ENCODE assay signal across 11 mouse cellular contexts in genomic region chr4:73042672-73043071, GRCm38 (mm10).
DNase-seq lines count a peak whose midpoint lies in the region; ATAC-seq and TF ChIP-seq lines count a peak whose summit lies in the region.
"Had no signal": no experiment of that assay in that cellular context is flagged by ENCODE, and none has a peak within 500 bp of the region (broad histone marks: within the 10 kb centered on the region; RNA-seq: fewer than 3 reads in every experiment).

No protein-coding gene starts in this region.

- no peaks in the 10 kb centered on the region for H3K4me1 ChIP-seq in forebrain, embryonic 16.5 days (replicated peaks; ENCODE audit: control insufficient read depth, insufficient read depth, low read length)
- no peaks in the 10 kb centered on the region for H3K4me1 ChIP-seq in forebrain, embryonic 10.5 days
- 0 out of 2 replicates have a peak, but pooled peaks cover 2% of the 10 kb centered on the region for H3K4me1 ChIP-seq in liver, postnatal 0 days (ENCODE audit: insufficient read depth)
- H3K4me1 ChIP-seq in kidney, embryonic 16.5 days (ENCODE audit: insufficient read depth, low read length), result peaks cover 5% of the 10 kb centered on the region; the same call in 1 of the 2 replicates
- H3K4me1 ChIP-seq: embryonic facial prominence, embryonic 13.5 days had no signal

- 0 out of 2 replicates have a peak, but pooled peaks have one; percentile 55 for ATAC-seq in forebrain, embryonic 16.5 days
- no peak for ATAC-seq in liver, postnatal 0 days
- no peak for ATAC-seq in CD4-positive, CD25-positive, alpha-beta regulatory T cell, adult 4 months
- no peak for ATAC-seq in kidney, embryonic 16.5 days (ENCODE audit: low FRiP score, low TSS enrichment)

- no peaks in the 10 kb centered on the region for H3K36me3 ChIP-seq in forebrain, embryonic 16.5 days (ENCODE audit: control insufficient read depth, insufficient read depth)
- no peaks in the 10 kb centered on the region for H3K36me3 ChIP-seq in forebrain, embryonic 10.5 days (replicated peaks)
- H3K36me3 ChIP-seq in liver, postnatal 0 days (replicated peaks; ENCODE audit: insufficient read depth, low read length), result no peaks in the 10 kb centered on the region
- H3K36me3 ChIP-seq in kidney, embryonic 16.5 days (ENCODE audit: insufficient read depth, low read length), result no peaks in the 10 kb centered on the region
- H3K36me3 ChIP-seq: embryonic facial prominence, embryonic 13.5 days; G1E had no signal

- no peak overlapping the region for H3K4me3 ChIP-seq in forebrain, embryonic 16.5 days (replicated peaks; ENCODE audit: low read length)
- H3K4me3 ChIP-seq in forebrain, embryonic 10.5 days, result no peak overlapping the region
- no peak overlapping the region for H3K4me3 ChIP-seq in liver, postnatal 0 days (ENCODE audit: low read depth, low read length)
- no peak overlapping the region for H3K4me3 ChIP-seq in kidney, embryonic 16.5 days (ENCODE audit: low read length)
- H3K4me3 ChIP-seq: embryonic facial prominence, embryonic 13.5 days had no signal

- H3K9me3 ChIP-seq in forebrain, embryonic 16.5 days (ENCODE audit: control insufficient read depth, low read length), result no peaks in the 10 kb centered on the region
- no peaks in the 10 kb centered on the region for H3K9me3 ChIP-seq in forebrain, embryonic 10.5 days
- no peaks in the 10 kb centered on the region for H3K9me3 ChIP-seq in liver, postnatal 0 days (ENCODE audit: low read length)
- H3K9me3 ChIP-seq in kidney, embryonic 16.5 days (ENCODE audit: low read length), result no peaks in the 10 kb centered on the region
- H3K9me3 ChIP-seq: embryonic facial prominence, embryonic 13.5 days; G1E had no signal

- no peaks in the 10 kb centered on the region; the same call in 1 of the 2 replicates for H3K27me3 ChIP-seq in forebrain, embryonic 16.5 days (replicated peaks; ENCODE audit: control insufficient read depth, insufficient read depth, low read length)
- H3K27me3 ChIP-seq in forebrain, embryonic 10.5 days (ENCODE audit: poor library complexity, severe bottlenecking), result no peaks in the 10 kb centered on the region
- no peaks in the 10 kb centered on the region for H3K27me3 ChIP-seq in liver, postnatal 0 days (ENCODE audit: insufficient read depth, low read length)
- no peaks in the 10 kb centered on the region for H3K27me3 ChIP-seq in kidney, embryonic 16.5 days (ENCODE audit: insufficient read depth, low read length)

- TF ChIP-seq CTCF in liver, postnatal 0 days (IDR thresholded peaks at IDR 0.05; ENCODE audit: low read depth), result peak; percentile 62

- 11% methylated on average over 2 of the region's 2 CpGs for WGBS in forebrain, embryonic 16.5 days
- 44% methylated on average over 2 of the region's 2 CpGs for WGBS in forebrain, embryonic 10.5 days
- WGBS in liver, postnatal 0 days (ENCODE audit: insufficient replicate concordance), result 37% methylated on average over 2 of the region's 2 CpGs
- 25% methylated on average over 2 of the region's 2 CpGs for WGBS in kidney, embryonic 16.5 days

- no peak for DNase-seq in forebrain, embryonic 10.5 days (ENCODE audit: extremely low spot score, low spot score)
- DNase-seq in liver, postnatal 0 days, result no peak
- no peak for DNase-seq in liver
- peak; percentile 76 for DNase-seq in embryo, embryonic 11 days
- peak; percentile 2 for DNase-seq in retina, adult 2 months (ENCODE audit: low read depth, low spot score)
- DNase-seq: kidney, adult 11 months had no signal

- TF ChIP-seq EP300 in liver, postnatal 0 days (IDR thresholded peaks at IDR 0.05; ENCODE audit: low read depth), result no peak

- H3K27ac ChIP-seq in forebrain, embryonic 16.5 days (ENCODE audit: low read length), result no peak overlapping the region
- H3K27ac ChIP-seq in forebrain, embryonic 10.5 days, result no peak overlapping the region
- H3K27ac ChIP-seq in liver, postnatal 0 days (ENCODE audit: low read depth), result no peak overlapping the region
- H3K27ac ChIP-seq in kidney, embryonic 16.5 days (ENCODE audit: low read length), result no peak overlapping the region
- H3K27ac ChIP-seq: embryonic facial prominence, embryonic 13.5 days had no signal

- no peak overlapping the region for H3K4me2 ChIP-seq in forebrain, embryonic 16.5 days (ENCODE audit: low read length)
- no peak overlapping the region for H3K4me2 ChIP-seq in liver, postnatal 0 days (ENCODE audit: low read depth, low read length)
- H3K4me2 ChIP-seq in kidney, embryonic 16.5 days (replicated peaks; ENCODE audit: low read depth, low read length), result no peak overlapping the region
- H3K4me2 ChIP-seq: embryonic facial prominence, embryonic 13.5 days had no signal

- H3K9ac ChIP-seq in forebrain, embryonic 16.5 days (replicated peaks; ENCODE audit: low read depth, low read length), result no peak overlapping the region
- H3K9ac ChIP-seq in liver, postnatal 0 days (replicated peaks), result no peak overlapping the region
- no peak overlapping the region for H3K9ac ChIP-seq in kidney, embryonic 16.5 days (replicated peaks; ENCODE audit: low read length)
- H3K9ac ChIP-seq: embryonic facial prominence, embryonic 13.5 days had no signal

Comparison
In these comparisons a context has a peak if more than half of its experiments do, and no peak if none do; other contexts are left out.
1. DNase-seq: peak in embryo, embryonic 11 days (single experiment) and retina, adult 2 months (single experiment); none in forebrain, embryonic 10.5 days (single experiment), liver, postnatal 0 days (single experiment) and liver (single experiment).